In the genomic region with DNA sequence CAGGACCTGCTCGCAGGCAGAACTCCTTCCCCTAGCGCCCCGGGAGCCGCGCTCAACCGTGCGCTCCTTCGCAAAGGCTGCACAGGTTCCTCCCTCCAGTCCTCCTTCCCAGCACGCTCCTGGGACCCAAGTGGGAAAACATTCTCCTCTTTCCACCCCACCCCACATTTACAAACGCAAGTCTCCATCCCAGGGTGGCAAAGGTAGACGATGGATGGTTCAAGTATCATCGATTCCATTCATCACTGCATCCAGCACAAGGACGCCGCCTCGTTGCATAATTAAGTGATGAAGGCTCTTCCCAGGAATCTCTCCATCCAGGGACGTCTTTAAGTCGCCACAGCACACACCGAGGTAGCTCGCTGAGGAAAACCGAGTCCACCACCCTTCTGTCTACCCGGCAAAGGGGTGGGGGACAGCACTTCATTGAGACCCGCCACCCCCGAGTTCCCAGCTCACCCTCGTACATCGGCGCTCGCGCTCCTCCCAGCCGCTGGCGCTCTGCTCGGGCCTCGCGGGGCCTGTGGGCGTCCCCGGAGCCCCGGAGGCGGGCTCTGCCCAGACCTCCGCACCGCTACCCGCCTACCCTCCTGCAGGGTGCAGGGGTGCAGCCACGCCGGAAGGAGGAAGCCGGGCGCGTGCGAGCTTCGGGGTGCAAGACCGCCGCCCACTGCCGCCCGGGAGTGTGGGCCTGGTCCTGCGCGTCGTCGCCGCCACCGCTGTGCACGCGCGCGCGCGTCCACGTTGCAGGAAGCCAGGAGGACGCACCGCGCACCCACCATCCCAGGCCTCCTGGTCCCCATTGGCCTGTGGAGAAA, we compare ENCODE assay signal across 8 mouse cellular contexts. TPM values are rescaled to one million over a fixed set of nuclear protein-coding genes. Genes with fewer than 3 reads are reported as not detected.
A peak's percentile ranks its signal among the peaks of the same experiment; 100 is the strongest.
DNase-seq lines count a peak whose midpoint lies in the region; ATAC-seq lines count a peak whose summit lies in the region.

Gene Chst10 (minus strand): TSS at position 731 of the 818 bp plus-strand sequence.

- ATAC-seq in forebrain, embryonic 12.5 days (ENCODE audit: low FRiP score): peak; percentile 91
- peak; percentile 89 for ATAC-seq in heart, embryonic 16.5 days (replicated peaks; ENCODE audit: extremely low read depth, insufficient read depth, low FRiP score)
- peak; percentile 60; the same call in 1 of the 2 replicates for ATAC-seq in liver, embryonic 13.5 days (ENCODE audit: low read depth)
- ATAC-seq in neural tube, embryonic 11.5 days (ENCODE audit: insufficient read depth, low FRiP score, low TSS enrichment): peak; percentile 80
- peak; percentile 93 for ATAC-seq in stomach, embryonic 16.5 days (ENCODE audit: insufficient read depth, low FRiP score)

- H3K4me2 ChIP-seq in forebrain, embryonic 12.5 days: peak within 1 kb of the TSS; percentile 74
- H3K4me2 ChIP-seq in heart, embryonic 16.5 days (ENCODE audit: low read depth, low read length): peak within 1 kb of the TSS; percentile 92
- peak within 1 kb of the TSS; percentile 63 for H3K4me2 ChIP-seq in liver, embryonic 13.5 days
- peak within 1 kb of the TSS; percentile 68 for H3K4me2 ChIP-seq in neural tube, embryonic 11.5 days (ENCODE audit: low read depth)
- peak within 1 kb of the TSS; percentile 54 for H3K4me2 ChIP-seq in stomach, embryonic 16.5 days (ENCODE audit: low read depth, low read length)

- peak within 1 kb of the TSS; percentile 77 for H3K9ac ChIP-seq in forebrain, embryonic 12.5 days
- peak within 1 kb of the TSS; percentile 75 for H3K9ac ChIP-seq in heart, embryonic 16.5 days (ENCODE audit: low read length)
- no peak within 1 kb of the TSS for H3K9ac ChIP-seq in liver, embryonic 13.5 days
- H3K9ac ChIP-seq in neural tube, embryonic 11.5 days (ENCODE audit: low read length): peak within 1 kb of the TSS; percentile 68
- peak within 1 kb of the TSS; percentile 70 for H3K9ac ChIP-seq in stomach, embryonic 16.5 days (ENCODE audit: low read length)

- no peak within 1 kb of the TSS for H3K27ac ChIP-seq in brown adipose tissue, adult 24 weeks (replicated peaks; ENCODE audit: low read depth, low read length)
- peak within 1 kb of the TSS; percentile 86 for H3K27ac ChIP-seq in forebrain, embryonic 12.5 days
- H3K27ac ChIP-seq in heart, embryonic 16.5 days (ENCODE audit: low read length): no peak within 1 kb of the TSS
- H3K27ac ChIP-seq in liver, embryonic 13.5 days: no peak within 1 kb of the TSS
- peak within 1 kb of the TSS; percentile 67 for H3K27ac ChIP-seq in neural tube, embryonic 11.5 days (ENCODE audit: low read depth, low read length)
- no peak within 1 kb of the TSS for H3K27ac ChIP-seq in stomach, embryonic 16.5 days (ENCODE audit: low read length)

- peak; percentile 94 for DNase-seq in CD4-positive helper T cell, adult 2 months (ENCODE audit: low read depth, low spot score)
- DNase-seq in kidney, postnatal 25 days: peak; percentile 20 to 57
- peak; percentile 45 for DNase-seq in liver, embryonic 13.5 days
- DNase-seq in neural tube, embryonic 11.5 days (ENCODE audit: low spot score): peak; percentile 88

- 0 out of 2 replicates have a peak, but pooled peaks cover 4% of the 10 kb centered on the region for H3K27me3 ChIP-seq in forebrain, embryonic 12.5 days
- H3K27me3 ChIP-seq in heart, embryonic 16.5 days (ENCODE audit: control insufficient read depth, insufficient read depth, low read length): 0 out of 2 replicates have a peak, but pooled peaks cover 5% of the 10 kb centered on the region
- peaks cover 28% of the 10 kb centered on the region for H3K27me3 ChIP-seq in liver, embryonic 13.5 days
- no peaks in the 10 kb centered on the region for H3K27me3 ChIP-seq in neural tube, embryonic 11.5 days (ENCODE audit: control insufficient read depth, insufficient read depth, low read length)
- no peaks in the 10 kb centered on the region for H3K27me3 ChIP-seq in stomach, embryonic 16.5 days (ENCODE audit: control insufficient read depth, insufficient read depth, low read length)

- H3K4me3 ChIP-seq in brown adipose tissue, adult 24 weeks (ENCODE audit: insufficient read depth, low read depth, low read length): peak within 1 kb of the TSS; percentile 48
- H3K4me3 ChIP-seq in forebrain, embryonic 12.5 days (replicated peaks): peak within 1 kb of the TSS; percentile 73
- peak within 1 kb of the TSS; percentile 71 for H3K4me3 ChIP-seq in heart, embryonic 16.5 days (ENCODE audit: low read length)
- peak within 1 kb of the TSS; percentile 51 for H3K4me3 ChIP-seq in liver, embryonic 13.5 days (replicated peaks)
- H3K4me3 ChIP-seq in neural tube, embryonic 11.5 days (ENCODE audit: low read depth, low read length): peak within 1 kb of the TSS; percentile 68
- H3K4me3 ChIP-seq in stomach, embryonic 16.5 days (replicated peaks; ENCODE audit: low read length): peak within 1 kb of the TSS; percentile 55

- 0 out of 2 replicates have a peak, but pooled peaks cover 6% of the 10 kb centered on the region for H3K36me3 ChIP-seq in forebrain, embryonic 12.5 days (replicated peaks)
- H3K36me3 ChIP-seq in heart, embryonic 16.5 days (ENCODE audit: control insufficient read depth, insufficient read depth): no peaks in the 10 kb centered on the region
- H3K36me3 ChIP-seq in liver, embryonic 13.5 days: no peaks in the 10 kb centered on the region
- H3K36me3 ChIP-seq in neural tube, embryonic 11.5 days (ENCODE audit: control insufficient read depth, insufficient read depth, low read length): no peaks in the 10 kb centered on the region
- H3K36me3 ChIP-seq in stomach, embryonic 16.5 days (ENCODE audit: control insufficient read depth, insufficient read depth, low read length): no peaks in the 10 kb centered on the region

- H3K9me3 ChIP-seq in forebrain, embryonic 12.5 days: no peaks in the 10 kb centered on the region
- no peaks in the 10 kb centered on the region for H3K9me3 ChIP-seq in heart, embryonic 16.5 days (replicated peaks; ENCODE audit: control insufficient read depth, low read length)
- no peaks in the 10 kb centered on the region for H3K9me3 ChIP-seq in liver, embryonic 13.5 days (replicated peaks)
- H3K9me3 ChIP-seq in neural tube, embryonic 11.5 days (ENCODE audit: control insufficient read depth, low read length): no peaks in the 10 kb centered on the region
- H3K9me3 ChIP-seq in stomach, embryonic 16.5 days (replicated peaks; ENCODE audit: control insufficient read depth, low read length): no peaks in the 10 kb centered on the region

- H3K4me1 ChIP-seq in brown adipose tissue, adult 24 weeks (ENCODE audit: control insufficient read depth, insufficient read depth, insufficient read length, low read length): no peaks in the 10 kb centered on the region
- peaks cover 17% of the 10 kb centered on the region for H3K4me1 ChIP-seq in forebrain, embryonic 12.5 days
- H3K4me1 ChIP-seq in heart, embryonic 16.5 days (ENCODE audit: control insufficient read depth, insufficient read depth, low read length): no peaks in the 10 kb centered on the region
- H3K4me1 ChIP-seq in liver, embryonic 13.5 days (replicated peaks): no peaks in the 10 kb centered on the region
- H3K4me1 ChIP-seq in neural tube, embryonic 11.5 days (ENCODE audit: control insufficient read depth, insufficient read depth, low read length): 0 out of 2 replicates have a peak, but pooled peaks cover 7% of the 10 kb centered on the region
- no peaks in the 10 kb centered on the region for H3K4me1 ChIP-seq in stomach, embryonic 16.5 days (ENCODE audit: control insufficient read depth, insufficient read depth, low read length)

- WGBS in forebrain, embryonic 12.5 days: under 1% methylated on average over 66 of the region's 67 CpGs
- under 1% methylated on average over 67 of the region's 67 CpGs for WGBS in heart, embryonic 16.5 days
- WGBS in liver, embryonic 13.5 days (ENCODE audit: insufficient replicate concordance): 2% methylated on average over 64 of the region's 67 CpGs
- WGBS in neural tube, embryonic 11.5 days: under 1% methylated on average over 67 of the region's 67 CpGs
- WGBS in stomach, embryonic 16.5 days: under 1% methylated on average over 67 of the region's 67 CpGs

RNA-seq across cellular contexts. Expression of gene Chst10, which starts in this region (rescaled TPM):
- polyA plus RNA-seq in brown adipose tissue, adult 24 weeks (2012; ENCODE audit: insufficient read depth, insufficient read length, missing spikeins): 0.50 TPM in 1 of 2 replicates, not detected in the other
- 27.8 and 29.4 TPM in 2 replicates for polyA plus RNA-seq in forebrain, embryonic 12.5 days (2016; fragmentation: Nextera tagmentation; extraction: Ambion mirVana)
- polyA plus RNA-seq in heart, embryonic 16.5 days (2015; fragmentation: Nextera tagmentation; extraction: Ambion mirVana): 0.90 and 1.4 TPM in 2 replicates
- 0.23 and 0.27 TPM in 2 replicates for polyA plus RNA-seq in liver, embryonic 13.5 days (2015; fragmentation: Nextera tagmentation; extraction: Ambion mirVana)
- 23.7 and 25.3 TPM in 2 replicates for polyA plus RNA-seq in neural tube, embryonic 11.5 days (2014; fragmentation: Nextera tagmentation; extraction: Ambion mirVana)
- 2.7 TPM in 2 replicates for polyA plus RNA-seq in stomach, embryonic 16.5 days (2015; fragmentation: Nextera tagmentation; extraction: Ambion mirVana)

Comparison
In these comparisons a context has a peak if more than half of its experiments do, and no peak if none do; other contexts are left out.
1. Peak in DNase-seq, ATAC-seq, H3K4me3 ChIP-seq and H3K4me2 ChIP-seq in liver, embryonic 13.5 days; RNA of the gene not detected or under 1 TPM.
2. DNase-seq: peak in every context shown above with its lines; median percentile 94 in CD4-positive helper T cell, adult 2 months; 88 in neural tube, embryonic 11.5 days; 45 in liver, embryonic 13.5 days; 38 in kidney, postnatal 25 days.
3. H3K27ac ChIP-seq: peak in forebrain, embryonic 12.5 days (single experiment) and neural tube, embryonic 11.5 days (single experiment); none in brown adipose tissue, adult 24 weeks (single experiment), heart, embryonic 16.5 days (single experiment), liver, embryonic 13.5 days (single experiment) and stomach, embryonic 16.5 days (single experiment).
4. Peak in every context shown above with its lines, with median percentiles within 50 percentile points of each other: H3K4me3 ChIP-seq, ATAC-seq and H3K4me2 ChIP-seq.